Mouse (Mus musculus) thymus, postnatal 10 days (tissue): ENCODE data around the gene Prokr1.
A peak's percentile ranks its signal among the peaks of the same experiment; 100 is the strongest.
"Not testable (repeated sequence)": the region's sequence is repeated elsewhere in the genome, so short reads cannot be mapped to it uniquely, and the experiment has no call there.

Experiments used
- DNase-seq, 2 experiments: peaks; one replicate each; pipeline ENCODE4 v3.0.0; 2021; ENCODE audit warnings: low spot score in 2 of 2

Gene Prokr1

GRCm38 (mm10) chr6:87590394-87591281 is at the start of gene Prokr1:
TSS of gene Prokr1 (minus strand) at chr6:87590743.
- DNase-seq = no peak

- no peak for DNase-seq
Measured at GRCm38 (mm10) chr6:87638134-87638660, 47.7 kb upstream of the Prokr1 start.

GRCm38 (mm10) chr6:87632176-87632575 is 41.6 kb upstream of the Prokr1 start:
- DNase-seq = no peak

GRCm38 (mm10) chr6:87628936-87629335 is 38.4 kb upstream of the Prokr1 start:
- DNase-seq = not testable (repeated sequence)

GRCm38 (mm10) chr6:87623151-87623550 is 32.6 kb upstream of the Prokr1 start:
- DNase-seq = no peak

- DNase-seq = no peak
Measured at GRCm38 (mm10) chr6:87621281-87621680, 30.7 kb upstream of the Prokr1 start.

- DNase-seq = no peak
Measured at GRCm38 (mm10) chr6:87618021-87618420, 27.5 kb upstream of the Prokr1 start.

- DNase-seq = no peak
Measured at GRCm38 (mm10) chr6:87615696-87616083, 25.1 kb upstream of the Prokr1 start.

- peak in 1 of 2 experiments; percentile 58 for DNase-seq
Measured at GRCm38 (mm10) chr6:87614794-87615695, 24.5 kb upstream of the Prokr1 start.

GRCm38 (mm10) chr6:87599825-87600224 is 9.3 kb upstream of the Prokr1 start:
- DNase-seq = no peak

GRCm38 (mm10) chr6:87597116-87597833 is 6.7 kb upstream of the Prokr1 start:
- no peak for DNase-seq

GRCm38 (mm10) chr6:87594188-87594587 is 3.6 kb upstream of the Prokr1 start:
- no peak for DNase-seq

- DNase-seq = no peak
Measured at GRCm38 (mm10) chr6:87589718-87590393, 687 bp downstream of the Prokr1 start.

GRCm38 (mm10) chr6:87583991-87584390 is 6.6 kb downstream of the Prokr1 start:
- DNase-seq = no peak

- DNase-seq = no peak
Measured at GRCm38 (mm10) chr6:87583183-87583611, 7.3 kb downstream of the Prokr1 start.

GRCm38 (mm10) chr6:87582456-87582855 is 8.1 kb downstream of the Prokr1 start:
- no peak for DNase-seq

GRCm38 (mm10) chr6:87581581-87581980 is 9.0 kb downstream of the Prokr1 start:
- DNase-seq = no peak

- no peak for DNase-seq
Measured at GRCm38 (mm10) chr6:87581071-87581470, 9.5 kb downstream of the Prokr1 start.

GRCm38 (mm10) chr6:87578247-87578646 is 12.3 kb downstream of the Prokr1 start:
- no peak for DNase-seq

GRCm38 (mm10) chr6:87576648-87577330 is 13.8 kb downstream of the Prokr1 start:
- no peak for DNase-seq
